ENCODE assay signal across 21 mouse cellular contexts in genomic region chr14:76798488-76798887, GRCm38 (mm10).
DNase-seq lines count a peak whose midpoint lies in the region; ATAC-seq lines count a peak whose summit lies in the region.
"Had no signal": no experiment of that assay in that cellular context is flagged by ENCODE, and none has a peak within 500 bp of the region (broad histone marks: within the 10 kb centered on the region; RNA-seq: fewer than 3 reads in every experiment).

No protein-coding gene starts in this region.

- H3K36me3 ChIP-seq in forebrain, embryonic 11.5 days (ENCODE audit: control insufficient read depth, insufficient read depth, low read length): no peaks in the 10 kb centered on the region
- H3K36me3 ChIP-seq in forebrain, embryonic 16.5 days (ENCODE audit: control insufficient read depth, insufficient read depth): no peaks in the 10 kb centered on the region
- no peaks in the 10 kb centered on the region for H3K36me3 ChIP-seq in limb, embryonic 10.5 days
- H3K36me3 ChIP-seq in liver, embryonic 13.5 days: no peaks in the 10 kb centered on the region
- H3K36me3 ChIP-seq: lung, embryonic 15.5 days; midbrain, embryonic 15.5 days had no signal

- H3K9ac ChIP-seq in forebrain, embryonic 11.5 days (ENCODE audit: low read length): no peak overlapping the region
- no peak overlapping the region for H3K9ac ChIP-seq in forebrain, embryonic 16.5 days (replicated peaks; ENCODE audit: low read depth, low read length)
- no peak overlapping the region for H3K9ac ChIP-seq in liver, embryonic 13.5 days
- H3K9ac ChIP-seq: hindbrain, embryonic 14.5 days; lung, embryonic 15.5 days; midbrain, embryonic 15.5 days had no signal

- no peak for ATAC-seq in forebrain, embryonic 11.5 days (replicated peaks; ENCODE audit: low FRiP score)
- no peak for ATAC-seq in forebrain, embryonic 16.5 days
- no peak for ATAC-seq in liver, embryonic 13.5 days (ENCODE audit: low read depth)
- no peak for ATAC-seq in erythroblast, adult 5-6 weeks (replicated peaks; ENCODE audit: low FRiP score, poor library complexity, severe bottlenecking)
- ATAC-seq: midbrain, embryonic 15.5 days had no signal

- H3K9me3 ChIP-seq in forebrain, embryonic 11.5 days (ENCODE audit: control insufficient read depth, low read length): no peaks in the 10 kb centered on the region
- H3K9me3 ChIP-seq in forebrain, embryonic 16.5 days (ENCODE audit: control insufficient read depth, low read length): no peaks in the 10 kb centered on the region
- H3K9me3 ChIP-seq in limb, embryonic 10.5 days (replicated peaks): no peaks in the 10 kb centered on the region
- no peaks in the 10 kb centered on the region for H3K9me3 ChIP-seq in liver, embryonic 13.5 days (replicated peaks)
- H3K9me3 ChIP-seq: lung, embryonic 15.5 days; midbrain, embryonic 15.5 days had no signal

- no peak overlapping the region for H3K27ac ChIP-seq in forebrain, embryonic 11.5 days (ENCODE audit: low read depth, low read length)
- no peak overlapping the region for H3K27ac ChIP-seq in forebrain, embryonic 16.5 days (ENCODE audit: low read length)
- peak overlapping the region; percentile 25; the same call in 1 of the 2 replicates for H3K27ac ChIP-seq in limb, embryonic 10.5 days
- peak overlapping the region; percentile 66 for H3K27ac ChIP-seq in liver, embryonic 13.5 days
- H3K27ac ChIP-seq: hindbrain, embryonic 14.5 days; lung, embryonic 15.5 days; midbrain, embryonic 15.5 days had no signal

- peaks cover 2% of the 10 kb centered on the region; the same call in 1 of the 2 replicates for H3K4me1 ChIP-seq in forebrain, embryonic 11.5 days (replicated peaks; ENCODE audit: control insufficient read depth, insufficient read depth, low read length)
- H3K4me1 ChIP-seq in forebrain, embryonic 16.5 days (replicated peaks; ENCODE audit: control insufficient read depth, insufficient read depth, low read length): peaks cover 10% of the 10 kb centered on the region
- peaks cover 17% of the 10 kb centered on the region; the same call in 1 of the 2 replicates for H3K4me1 ChIP-seq in limb, embryonic 10.5 days
- H3K4me1 ChIP-seq in liver, embryonic 13.5 days (replicated peaks): peaks cover 18% of the 10 kb centered on the region

- H3K4me3 ChIP-seq in forebrain, embryonic 11.5 days (ENCODE audit: low read depth, low read length): no peak overlapping the region
- H3K4me3 ChIP-seq in forebrain, embryonic 16.5 days (replicated peaks; ENCODE audit: low read length): no peak overlapping the region
- H3K4me3 ChIP-seq in limb, embryonic 10.5 days: no peak overlapping the region
- H3K4me3 ChIP-seq in liver, embryonic 13.5 days (replicated peaks): no peak overlapping the region
- H3K4me3 ChIP-seq: erythroblast, embryonic 14.5 days; gastrocnemius, adult 2 months; lung, embryonic 15.5 days; midbrain, embryonic 15.5 days had no signal

- peak; percentile 19 for DNase-seq in forebrain, embryonic 11.5 days (ENCODE audit: low spot score)
- peak; percentile 18 for DNase-seq in MEL-GATA-1-ER (ENCODE audit: extremely low read depth, low read depth)
- no peak for DNase-seq in limb, embryonic 10.5 days (ENCODE audit: low spot score)
- no peak for DNase-seq in liver, embryonic 13.5 days
- DNase-seq in embryo, embryonic 9.5 days (ENCODE audit: extremely low spot score): no peak
- DNase-seq in embryo, embryonic 10 days (ENCODE audit: low spot score): no peak
- DNase-seq: adrenal gland, adult 8-10 months; cerebellum, adult 11-12 months; gastrocnemius, adult 2 months; heart, adult 18-20 months; kidney, adult 11 months; kidney, postnatal 10 days; retina, postnatal 1 day; thymus, adult 18-20 months had no signal

- no peaks in the 10 kb centered on the region for H3K27me3 ChIP-seq in forebrain, embryonic 11.5 days (ENCODE audit: control insufficient read depth, insufficient read depth, low read length)
- no peaks in the 10 kb centered on the region for H3K27me3 ChIP-seq in forebrain, embryonic 16.5 days (replicated peaks; ENCODE audit: control insufficient read depth, insufficient read depth, low read length)
- H3K27me3 ChIP-seq in limb, embryonic 10.5 days (ENCODE audit: low read depth, poor library complexity, severe bottlenecking): no peaks in the 10 kb centered on the region
- no peaks in the 10 kb centered on the region for H3K27me3 ChIP-seq in liver, embryonic 13.5 days
- H3K27me3 ChIP-seq: CH12.LX; lung, embryonic 15.5 days; midbrain, embryonic 15.5 days had no signal

- H3K4me2 ChIP-seq in forebrain, embryonic 11.5 days (ENCODE audit: low read depth, low read length, severe bottlenecking): no peak overlapping the region
- H3K4me2 ChIP-seq in forebrain, embryonic 16.5 days (ENCODE audit: low read length): no peak overlapping the region
- no peak overlapping the region for H3K4me2 ChIP-seq in liver, embryonic 13.5 days
- H3K4me2 ChIP-seq: hindbrain, embryonic 14.5 days; lung, embryonic 15.5 days; midbrain, embryonic 15.5 days had no signal

- 80% methylated on average over 6 of the region's 6 CpGs for WGBS in forebrain, embryonic 11.5 days
- WGBS in forebrain, embryonic 16.5 days: 79% methylated on average over 6 of the region's 6 CpGs
- 83% methylated on average over 6 of the region's 6 CpGs for WGBS in limb, embryonic 10.5 days
- WGBS in liver, embryonic 13.5 days (ENCODE audit: insufficient replicate concordance): 59% methylated on average over 6 of the region's 6 CpGs

Comparison
In these comparisons a context has a peak if more than half of its experiments do, and no peak if none do; other contexts are left out.
1. DNase-seq: peak in forebrain, embryonic 11.5 days (single experiment) and MEL-GATA-1-ER (single experiment); none in limb, embryonic 10.5 days (single experiment), liver, embryonic 13.5 days (single experiment), embryo, embryonic 9.5 days (single experiment) and embryo, embryonic 10 days (single experiment).
2. H3K27ac ChIP-seq: peak in limb, embryonic 10.5 days (single experiment) and liver, embryonic 13.5 days (single experiment); none in forebrain, embryonic 11.5 days (single experiment) and forebrain, embryonic 16.5 days (single experiment).